Mouse (Mus musculus) hindlimb bud, embryonic 11.5 days (tissue): ENCODE measurements around the gene Naa40.
A peak's percentile ranks its signal among the peaks of the same experiment; 100 is the strongest.

Experiments used
- DNase-seq: peaks from one replicate; pipeline ENCODE4 v3.0.0-alpha.2; 2012; ENCODE audit warnings: low read depth, low spot score; ENCODE audit errors: extremely low spot score

Gene Naa40

DNA sequence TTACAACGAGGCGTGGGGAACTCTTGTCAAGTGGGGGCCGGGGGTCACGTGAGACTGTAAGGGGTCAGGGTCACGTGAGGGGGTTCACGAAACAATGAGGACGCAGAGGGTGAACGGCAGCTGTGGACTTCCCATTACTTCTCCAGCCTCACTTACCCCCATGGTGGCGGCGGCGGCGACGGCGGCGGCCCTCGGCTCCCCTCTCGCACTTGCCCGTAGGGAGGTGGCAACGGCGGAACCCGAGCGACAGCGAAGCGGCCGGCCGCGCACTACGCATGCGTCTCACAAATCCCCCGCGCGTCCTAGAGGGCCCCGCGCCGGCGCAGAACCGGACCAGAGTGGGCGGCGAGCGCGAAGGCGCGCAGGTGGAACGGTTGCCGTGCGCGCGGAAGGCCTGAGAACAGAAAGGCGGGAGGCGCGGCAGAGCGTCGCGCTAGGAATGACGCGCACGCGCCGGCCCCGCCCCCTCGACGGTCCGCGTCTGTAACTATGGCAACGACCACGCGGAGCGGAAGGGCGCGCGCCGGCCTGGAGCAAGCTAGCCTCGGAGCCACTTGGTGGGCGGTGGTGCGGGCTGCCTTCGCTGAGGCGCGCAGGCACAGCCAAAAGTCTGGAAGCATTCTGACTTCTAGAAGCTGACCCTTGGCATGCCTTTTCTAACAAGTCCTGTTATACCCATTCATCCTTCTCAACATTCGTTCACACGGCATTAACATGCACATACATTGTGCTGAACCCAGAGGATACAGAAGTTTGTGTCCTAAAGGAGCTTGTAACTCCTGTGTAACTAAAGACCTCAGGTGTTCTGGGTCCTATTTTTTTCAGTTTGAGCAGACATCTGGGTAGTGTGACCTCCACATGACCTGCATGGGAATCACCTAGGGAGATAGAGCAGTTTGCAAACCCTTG, at the start of gene Naa40:
Gene Naa40 (minus strand): TSS at position 402 of the 909 bp plus-strand sequence.
- peak; percentile 71 for DNase-seq

DNA sequence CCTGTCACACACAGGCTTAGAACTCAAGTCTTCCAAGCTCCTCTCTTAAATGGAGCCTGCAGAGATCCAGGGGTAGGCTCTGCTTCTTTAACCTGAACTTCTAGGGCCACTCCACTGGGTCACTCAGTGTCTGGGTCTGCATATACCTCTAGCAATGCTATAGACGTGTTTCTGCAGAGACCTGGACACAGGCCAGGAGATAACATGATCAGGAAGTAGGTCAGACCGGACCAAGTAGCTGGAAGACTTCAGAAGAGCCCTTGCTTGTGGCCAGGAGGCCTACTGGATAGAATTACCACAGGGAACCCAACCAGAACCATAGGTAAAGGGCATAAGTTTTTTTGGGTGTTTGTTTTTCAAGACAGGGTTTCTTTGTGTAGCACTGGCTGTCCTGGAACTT, 48.8 kb upstream of the Naa40 start:
- no peak for DNase-seq

GRCm38 (mm10) chr19:7288288-7288687, 47.3 kb upstream of the Naa40 start:
- no peak for DNase-seq

- no peak for DNase-seq
Observed at GRCm38 (mm10) chr19:7286563-7287315, 45.8 kb upstream of the Naa40 start.

- DNase-seq: no peak
Observed at GRCm38 (mm10) chr19:7280557-7281330, 39.8 kb upstream of the Naa40 start.

GRCm38 (mm10) chr19:7279114-7279513, 38.1 kb upstream of the Naa40 start:
- DNase-seq: no peak

DNA sequence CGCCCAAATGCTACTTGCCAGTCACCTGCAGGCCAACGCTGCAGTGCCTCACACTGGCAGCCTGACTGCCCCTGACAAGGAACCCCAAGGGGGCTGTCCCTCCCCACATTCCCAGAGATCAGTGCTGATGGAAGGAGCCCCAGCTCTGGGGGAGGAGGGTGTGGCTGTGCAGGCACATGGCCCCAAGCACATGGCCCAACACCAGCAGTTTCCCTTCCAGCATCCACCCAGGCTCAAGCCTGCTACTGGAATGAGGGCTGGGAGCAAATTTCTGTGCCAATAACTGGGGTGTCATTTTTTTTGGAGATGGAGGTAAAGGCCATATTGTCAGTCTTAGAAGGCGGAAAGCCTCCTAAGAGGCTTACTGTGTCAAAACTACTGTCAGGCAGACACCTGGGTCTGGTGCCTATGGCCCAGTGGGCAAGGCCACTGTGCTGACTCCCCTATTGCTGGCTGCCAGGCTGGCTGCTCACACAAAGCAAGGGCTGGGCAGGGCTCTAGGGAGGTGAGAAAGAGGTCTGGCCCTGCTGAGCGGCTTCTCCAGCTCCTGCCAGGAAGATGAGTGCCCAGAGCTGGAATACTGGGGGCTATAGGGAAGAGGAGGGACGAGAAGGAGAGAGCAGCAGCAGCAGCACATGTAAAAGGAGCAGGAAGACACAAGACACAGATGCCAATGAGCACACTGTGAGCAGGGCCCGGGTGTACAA, 37.4 kb upstream of the Naa40 start:
- no peak for DNase-seq

GRCm38 (mm10) chr19:7276796-7277195, 35.8 kb upstream of the Naa40 start:
- no peak for DNase-seq

- DNase-seq: no peak
Observed at GRCm38 (mm10) chr19:7276053-7276659, 35.2 kb upstream of the Naa40 start.

- DNase-seq: no peak
Observed at GRCm38 (mm10) chr19:7275131-7275789, 34.3 kb upstream of the Naa40 start.

DNA sequence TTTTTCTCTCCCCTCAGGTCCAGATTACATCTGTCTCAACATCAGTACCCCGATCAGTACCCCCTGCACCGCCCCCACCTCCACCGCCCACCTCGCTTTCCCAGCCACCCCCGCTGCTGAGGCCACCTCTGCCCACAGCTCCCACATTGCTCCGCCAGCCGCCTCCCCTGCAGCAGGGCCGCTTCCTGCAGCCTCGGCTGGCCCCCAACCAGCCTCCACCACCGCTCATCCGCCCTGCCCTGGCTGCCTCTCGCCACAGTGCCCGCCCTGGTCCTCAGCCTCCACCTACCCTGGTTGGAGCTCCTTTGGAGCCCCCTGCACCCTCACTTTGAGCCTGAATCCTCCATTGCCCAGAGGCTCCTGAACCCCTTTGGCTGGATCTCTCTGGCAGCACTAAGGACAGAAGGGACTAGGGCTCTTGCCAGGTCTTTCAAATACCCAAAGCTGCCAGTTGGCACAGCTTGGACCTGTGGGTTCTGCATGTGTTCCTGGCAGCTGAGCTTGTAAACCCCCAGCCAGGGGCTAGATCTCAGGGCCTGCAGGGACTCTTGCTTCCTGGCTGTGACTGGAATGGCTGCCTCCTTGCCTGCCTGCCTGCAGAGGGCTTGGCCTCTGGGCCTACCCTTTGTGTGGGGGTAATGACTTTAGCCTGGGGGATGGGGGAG, 33.5 kb upstream of the Naa40 start:
- DNase-seq: no peak

DNA sequence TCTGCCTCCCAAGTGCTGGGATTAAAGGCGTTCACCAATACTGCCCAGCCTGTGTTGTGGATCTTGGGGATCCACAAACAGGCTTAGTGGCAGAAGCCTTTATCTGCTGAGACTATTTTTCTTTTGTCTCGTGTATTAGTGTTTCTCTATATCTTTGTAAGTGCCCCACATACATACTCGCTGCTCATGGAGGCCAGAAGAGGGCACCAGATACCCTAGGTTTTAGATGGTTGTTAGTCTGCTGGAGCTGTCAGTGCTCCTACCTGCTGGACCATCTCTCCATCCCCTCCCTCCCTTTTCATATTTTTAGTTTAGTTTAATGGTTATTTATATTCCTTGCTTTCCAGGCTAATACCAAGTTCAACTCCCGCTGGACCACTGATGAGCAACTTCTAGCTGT, 32.5 kb upstream of the Naa40 start:
- DNase-seq: no peak

- DNase-seq: no peak
Observed at GRCm38 (mm10) chr19:7269290-7270044, 28.5 kb upstream of the Naa40 start.

GRCm38 (mm10) chr19:7268722-7269090, 27.7 kb upstream of the Naa40 start:
- no peak for DNase-seq

- no peak for DNase-seq
Observed at GRCm38 (mm10) chr19:7267781-7268721, 27.1 kb upstream of the Naa40 start.

DNA sequence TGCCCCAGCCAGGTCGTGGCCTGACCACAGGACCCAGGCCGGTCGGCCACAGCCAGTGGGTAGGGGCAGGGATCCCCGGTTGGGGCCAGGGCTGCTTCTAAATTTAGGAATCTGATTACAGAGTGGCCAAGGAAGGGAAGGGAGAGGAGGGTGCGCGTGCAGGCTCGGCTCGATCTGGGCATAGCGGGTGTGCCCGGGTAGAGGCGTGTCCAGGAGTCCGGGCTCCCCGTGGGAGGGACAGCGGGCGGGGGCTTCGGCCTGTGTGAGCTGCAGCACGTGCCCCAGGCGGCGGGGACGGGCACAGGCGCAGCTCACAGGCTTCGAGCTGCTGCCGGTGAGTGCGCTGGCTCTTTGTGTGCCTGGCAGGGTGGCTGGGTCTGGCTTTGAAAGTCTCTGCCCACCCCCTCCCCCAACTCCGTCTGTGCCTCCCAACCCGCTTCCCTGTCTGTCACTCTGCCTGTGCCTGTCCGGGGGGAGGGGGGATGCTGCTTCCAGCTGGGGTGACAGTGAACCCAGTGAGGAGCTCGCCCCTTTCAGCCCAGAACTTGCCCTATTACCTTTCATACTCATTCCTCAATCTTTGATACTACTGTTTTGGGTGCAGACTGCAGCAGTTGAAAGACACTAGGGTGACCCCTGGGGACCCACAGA, 26.2 kb upstream of the Naa40 start, which contains the start of gene Rcor2:
Gene Rcor2 (plus strand): TSS at position 235 of the 651 bp plus-strand sequence.
- no peak for DNase-seq

GRCm38 (mm10) chr19:7266421-7266831, 25.4 kb upstream of the Naa40 start:
- no peak for DNase-seq
